Mouse (Mus musculus) liver, postnatal 0 days (tissue): Measurements from ENCODE around the gene Axl.

Experiments
- CTCF ChIP-seq: sonication (generic); IDR thresholded peaks from 2 replicates; pipeline ENCODE4 v1.5.1; 2016; ENCODE audit warnings: antibody characterized with exemption, low read depth
- EP300 ChIP-seq: IDR thresholded peaks from 2 replicates; pipeline ENCODE4 v1.6.1; 2016; ENCODE audit warnings: antibody characterized with exemption, low read depth, mild to moderate bottlenecking

DNA sequence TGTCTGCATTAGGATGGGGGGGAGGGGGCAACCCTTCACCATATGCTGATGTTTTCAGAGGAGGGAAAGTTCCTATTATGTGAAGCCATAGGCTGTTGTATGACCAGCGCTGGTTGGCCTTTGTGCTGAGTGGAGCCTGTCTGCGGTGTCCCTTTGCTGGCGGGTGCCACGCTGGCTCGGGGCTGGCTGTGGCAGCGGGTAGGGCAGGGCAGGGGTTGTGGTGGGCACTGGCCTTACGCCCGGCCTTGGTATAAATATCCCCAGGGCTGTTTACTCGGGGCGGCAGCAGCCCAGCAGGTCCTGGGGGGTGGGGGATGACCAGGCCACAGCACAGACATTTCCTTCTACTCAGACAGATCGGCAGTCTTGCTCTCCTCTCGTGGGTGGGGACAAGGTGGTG lies 78.5 kb downstream of the Axl start:
- no peak for TF ChIP-seq CTCF
- no peak for TF ChIP-seq EP300
